Mouse (Mus musculus) ovary, postnatal 36 days (tissue): ENCODE measurements around the gene Ankdd1b.
A peak's percentile ranks its signal among the peaks of the same experiment; 100 is the strongest.

Source experiments
- DNase-seq: peaks from one replicate; pipeline ENCODE4 v3.0.0; 2022; ENCODE audit warnings: low spot score, mixed read lengths

The Ankdd1b gene

DNA sequence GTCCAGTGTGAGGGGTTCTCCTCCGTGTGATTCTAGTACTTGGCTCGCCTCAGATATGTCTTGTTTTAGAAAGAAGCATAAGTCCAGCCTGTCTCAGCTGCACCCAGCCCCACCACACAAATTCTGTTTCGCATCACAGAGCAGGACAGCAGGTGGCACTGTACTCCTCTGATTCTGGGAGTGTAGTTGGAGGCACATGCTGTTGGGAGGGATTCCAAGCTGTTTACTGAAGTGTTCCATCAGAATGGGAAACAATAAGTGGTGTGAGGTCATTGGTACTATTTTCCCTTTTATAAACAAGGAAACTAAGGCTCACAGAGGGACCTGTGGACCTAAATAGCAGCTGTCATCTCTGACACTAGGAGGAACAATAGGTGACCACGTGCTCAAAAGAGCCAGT, 64.0 kb downstream of the Ankdd1b start:
- peak; percentile 23 for DNase-seq

- DNase-seq, result no peak
Measured at GRCm38 (mm10) chr13:96405518-96405917, 65.5 kb downstream of the Ankdd1b start.

DNA sequence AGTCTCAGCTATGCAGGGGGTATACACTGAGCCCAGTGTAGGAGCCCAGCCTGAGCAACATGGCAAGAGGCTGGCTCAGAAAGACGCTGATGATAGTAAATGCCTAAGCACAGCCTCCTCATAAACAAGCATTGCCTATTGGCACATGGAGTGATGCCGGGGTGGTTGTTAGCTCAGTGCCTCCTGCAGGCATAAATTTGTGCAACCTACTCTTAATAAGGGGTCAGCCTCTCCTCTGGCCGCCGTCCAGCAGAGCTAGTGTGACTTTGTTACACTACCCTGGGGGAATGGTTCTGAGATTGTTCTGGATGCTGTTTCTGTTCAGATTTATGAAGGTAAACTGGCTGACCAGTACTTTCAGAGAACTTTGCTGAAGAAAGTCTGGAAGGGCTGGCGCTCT, 69.7 kb downstream of the Ankdd1b start:
- no peak for DNase-seq

- DNase-seq, result no peak
Measured at GRCm38 (mm10) chr13:96389301-96389700, 81.7 kb downstream of the Ankdd1b start.

GRCm38 (mm10) chr13:96388042-96388888, 82.7 kb downstream of the Ankdd1b start, which contains the start of gene Poc5:
Gene Poc5 (plus strand): TSS chr13:96388294.
- DNase-seq, result peak; percentile 95

GRCm38 (mm10) chr13:96377883-96378282, 93.1 kb downstream of the Ankdd1b start:
- no peak for DNase-seq

GRCm38 (mm10) chr13:96376871-96377270, 94.1 kb downstream of the Ankdd1b start:
- DNase-seq, result no peak

GRCm38 (mm10) chr13:96375519-96375918, 95.5 kb downstream of the Ankdd1b start:
- DNase-seq, result no peak
